Mouse (Mus musculus): ENCODE measurements around the gene Skap1.
"Not testable (repeated sequence)": the region's sequence is repeated elsewhere in the genome, so short reads cannot be mapped to it uniquely, and the experiment has no call there.

The Skap1 gene

GRCm38 (mm10) chr11:96696842-96697455 lies 232.6 kb downstream of the Skap1 start:
- peak; percentile 25 for DNase-seq (ENCODE audit: low spot score)

GRCm38 (mm10) chr11:96697467-96697866 lies 233.1 kb downstream of the Skap1 start:
- no peak for DNase-seq (ENCODE audit: low spot score)

GRCm38 (mm10) chr11:96703813-96704212 lies 239.4 kb downstream of the Skap1 start:
- DNase-seq (ENCODE audit: low spot score), result no peak

- no peak for DNase-seq (ENCODE audit: low spot score)
These were observed 246.9 kb downstream of the Skap1 start for GRCm38 (mm10) chr11:96711268-96711667.

GRCm38 (mm10) chr11:96711670-96712069 lies 247.3 kb downstream of the Skap1 start:
- DNase-seq (ENCODE audit: low spot score), result no peak

- no peak for DNase-seq (ENCODE audit: low spot score)
These were observed 249.0 kb downstream of the Skap1 start for GRCm38 (mm10) chr11:96713210-96714005.

GRCm38 (mm10) chr11:96714011-96714410 lies 249.6 kb downstream of the Skap1 start:
- no peak for DNase-seq (ENCODE audit: low spot score)

- not testable (repeated sequence) for DNase-seq (ENCODE audit: low spot score)
These were observed 250.8 kb downstream of the Skap1 start for GRCm38 (mm10) chr11:96715168-96715567.

- no peak for DNase-seq (ENCODE audit: low spot score)
These were observed 254.2 kb downstream of the Skap1 start for GRCm38 (mm10) chr11:96718609-96719008.

GRCm38 (mm10) chr11:96725833-96726232 lies 261.4 kb downstream of the Skap1 start:
- no peak for DNase-seq (ENCODE audit: low spot score)

- no peak for DNase-seq (ENCODE audit: low spot score)
These were observed 264.2 kb downstream of the Skap1 start for GRCm38 (mm10) chr11:96728577-96728976.

GRCm38 (mm10) chr11:96729462-96729861 lies 265.1 kb downstream of the Skap1 start:
- no peak for DNase-seq (ENCODE audit: low spot score)

- DNase-seq (ENCODE audit: low spot score), result no peak
These were observed 265.9 kb downstream of the Skap1 start for GRCm38 (mm10) chr11:96730327-96730726.

GRCm38 (mm10) chr11:96732657-96733056 lies 268.3 kb downstream of the Skap1 start:
- no peak for DNase-seq (ENCODE audit: low spot score)

GRCm38 (mm10) chr11:96735908-96736307 lies 271.5 kb downstream of the Skap1 start:
- DNase-seq (ENCODE audit: low spot score), result peak; percentile 46

- DNase-seq (ENCODE audit: low spot score), result peak; percentile 71
These were observed 272.0 kb downstream of the Skap1 start for GRCm38 (mm10) chr11:96736361-96736760.

GRCm38 (mm10) chr11:96737673-96738471 lies 273.5 kb downstream of the Skap1 start:
- no peak for DNase-seq (ENCODE audit: low spot score)

- DNase-seq (ENCODE audit: low spot score), result no peak
These were observed 276.4 kb downstream of the Skap1 start for GRCm38 (mm10) chr11:96740796-96741195.

GRCm38 (mm10) chr11:96741995-96742394 lies 277.6 kb downstream of the Skap1 start:
- DNase-seq (ENCODE audit: low spot score), result no peak

- DNase-seq (ENCODE audit: low spot score), result no peak
These were observed 278.6 kb downstream of the Skap1 start for GRCm38 (mm10) chr11:96743000-96743399.

- DNase-seq (ENCODE audit: low spot score), result no peak
These were observed 279.5 kb downstream of the Skap1 start for GRCm38 (mm10) chr11:96743891-96744290.

- no peak for DNase-seq (ENCODE audit: low spot score)
These were observed 282.3 kb downstream of the Skap1 start for GRCm38 (mm10) chr11:96746648-96747047.

- DNase-seq (ENCODE audit: low spot score), result no peak
These were observed 283.2 kb downstream of the Skap1 start for GRCm38 (mm10) chr11:96747555-96747954.
